Mouse (Mus musculus) cortical plate, adult 2 months (tissue): ENCODE measurements around the gene Tnfrsf19. TPM values are rescaled to one million over a fixed set of nuclear protein-coding genes. Genes with fewer than 3 reads are reported as not detected.

ENCODE experiments used
- H3K27ac ChIP-seq: fragments of 200-500 bp; 2 replicates; pipeline ENCODE4 v1.5.1; 2012; ENCODE audit warnings: low read length, control low read depth, inconsistent platforms; ENCODE audit not compliant: insufficient read depth
- H3K4me1 ChIP-seq: fragments of 200-500 bp; 2 replicates; pipeline ENCODE4 v1.6.1; 2011; ENCODE audit warnings: low read length; ENCODE audit not compliant: control insufficient read depth, insufficient read depth
- H3K4me3 ChIP-seq: fragments of 200-500 bp; 2 replicates; pipeline ENCODE4 v1.5.1; 2011; ENCODE audit warnings: mild to moderate bottlenecking, low read length, control low read depth; ENCODE audit not compliant: insufficient read depth
- CTCF ChIP-seq: fragments of 200-500 bp; IDR thresholded peaks from 2 replicates; pipeline ENCODE4 v1.5.1; 2011; ENCODE audit warnings: mild to moderate bottlenecking, control low read depth, low read length; ENCODE audit not compliant: insufficient read depth; ENCODE audit errors: extremely low read depth
- POLR2A ChIP-seq: fragments of 200-500 bp; IDR thresholded peaks from 2 replicates; pipeline ENCODE4 v1.6.1; 2011; ENCODE audit warnings: mild to moderate bottlenecking, low read length, control low read depth; ENCODE audit not compliant: insufficient read depth; ENCODE audit errors: extremely low read depth
- polyA plus RNA-seq: library from polyadenylated mRNA; depleted of rRNA; stranded (reverse); fragments of >200 nt; gene quantifications from 2 replicates; pipeline ENCODE4 v1.2.3, GENCODE M21; 2012

Tnfrsf19 gene
- polyA plus RNA-seq, 1 experiment = 59.1 TPM

DNA sequence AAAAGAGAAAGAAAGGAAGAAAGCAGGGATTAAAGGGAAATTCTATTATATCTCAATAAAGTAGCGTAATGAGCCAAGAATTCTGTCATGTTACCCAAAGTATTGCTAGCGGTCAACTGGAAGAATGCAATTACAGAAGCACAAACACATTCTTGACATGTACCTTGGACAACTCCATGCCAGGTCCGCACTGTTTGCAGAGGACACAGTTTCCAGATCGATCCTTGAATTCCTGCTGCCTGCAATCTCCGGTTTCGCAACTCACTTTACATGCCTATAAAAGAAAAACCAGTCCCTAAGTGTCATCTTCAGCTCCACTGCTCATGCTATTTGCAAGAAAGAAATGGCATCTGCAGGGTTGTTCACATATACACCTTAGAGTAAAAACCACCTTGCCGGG lies 22.3 kb downstream of the Tnfrsf19 start:
- Histone ChIP-seq H3K4me1 (no peaks in the 10 kb centered on the region), H3K4me3 (no peak overlapping the region), H3K27ac (no peak overlapping the region)
- TF ChIP-seq POLR2A (no peak), CTCF (no peak)

GRCm38 (mm10) chr14:61022383-61022782 lies 23.9 kb downstream of the Tnfrsf19 start:
- Histone ChIP-seq H3K4me3 (no peak overlapping the region), H3K4me1 (no peaks in the 10 kb centered on the region), H3K27ac (no peak overlapping the region)
- TF ChIP-seq CTCF (no peak), POLR2A (no peak)

GRCm38 (mm10) chr14:61020968-61021367 lies 25.3 kb downstream of the Tnfrsf19 start:
- no peak overlapping the region for H3K27ac ChIP-seq
- no peak overlapping the region for H3K4me3 ChIP-seq
- no peaks in the 10 kb centered on the region; the same call in 1 of the 2 replicates for H3K4me1 ChIP-seq
- TF ChIP-seq POLR2A (no peak), CTCF (no peak)

- Histone ChIP-seq H3K27ac (no peak overlapping the region), H3K4me1 (no peaks in the 10 kb centered on the region; the same call in 1 of the 2 replicates), H3K4me3 (no peak overlapping the region)
- no peak for TF ChIP-seq CTCF
- no peak for TF ChIP-seq POLR2A
Observed at GRCm38 (mm10) chr14:61019880-61020279, 26.4 kb downstream of the Tnfrsf19 start.

DNA sequence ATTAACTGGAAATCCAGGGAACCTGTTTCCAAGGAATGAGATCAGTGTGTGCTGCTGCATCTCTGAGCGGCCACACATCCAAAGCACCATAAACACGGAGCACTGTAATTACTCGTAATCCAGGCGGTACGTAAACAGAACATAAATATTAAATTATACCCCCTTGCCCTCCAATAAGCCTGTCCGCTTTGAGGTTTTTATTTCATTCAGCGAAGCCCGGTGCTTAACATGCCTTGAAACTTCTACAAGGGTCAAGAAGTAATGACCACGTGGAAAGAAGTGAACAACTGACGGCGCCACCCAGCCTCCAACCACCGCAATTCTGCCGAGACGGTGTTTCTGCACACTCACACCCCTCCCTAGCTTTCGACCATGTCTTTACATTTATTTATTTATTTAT lies 31.7 kb downstream of the Tnfrsf19 start:
- H3K4me1 ChIP-seq = peaks cover 4% of the 10 kb centered on the region
- TF ChIP-seq CTCF (no peak), POLR2A (no peak)
- H3K4me3 ChIP-seq = no peak overlapping the region
- H3K27ac ChIP-seq = no peak overlapping the region

GRCm38 (mm10) chr14:61012397-61012931 lies 33.8 kb downstream of the Tnfrsf19 start:
- Histone ChIP-seq H3K4me3 (no peak overlapping the region), H3K27ac (no peak overlapping the region; the same call in 1 of the 2 replicates), H3K4me1 (peaks cover 4% of the 10 kb centered on the region)
- TF ChIP-seq POLR2A (0 out of 2 replicates have a peak, but pooled peaks have one; percentile 9), CTCF (no peak)

GRCm38 (mm10) chr14:61011621-61012174 lies 34.6 kb downstream of the Tnfrsf19 start:
- H3K4me1 ChIP-seq = peaks cover 4% of the 10 kb centered on the region
- no peak overlapping the region for H3K4me3 ChIP-seq
- no peak overlapping the region for H3K27ac ChIP-seq
- TF ChIP-seq POLR2A (no peak), CTCF (no peak)

DNA sequence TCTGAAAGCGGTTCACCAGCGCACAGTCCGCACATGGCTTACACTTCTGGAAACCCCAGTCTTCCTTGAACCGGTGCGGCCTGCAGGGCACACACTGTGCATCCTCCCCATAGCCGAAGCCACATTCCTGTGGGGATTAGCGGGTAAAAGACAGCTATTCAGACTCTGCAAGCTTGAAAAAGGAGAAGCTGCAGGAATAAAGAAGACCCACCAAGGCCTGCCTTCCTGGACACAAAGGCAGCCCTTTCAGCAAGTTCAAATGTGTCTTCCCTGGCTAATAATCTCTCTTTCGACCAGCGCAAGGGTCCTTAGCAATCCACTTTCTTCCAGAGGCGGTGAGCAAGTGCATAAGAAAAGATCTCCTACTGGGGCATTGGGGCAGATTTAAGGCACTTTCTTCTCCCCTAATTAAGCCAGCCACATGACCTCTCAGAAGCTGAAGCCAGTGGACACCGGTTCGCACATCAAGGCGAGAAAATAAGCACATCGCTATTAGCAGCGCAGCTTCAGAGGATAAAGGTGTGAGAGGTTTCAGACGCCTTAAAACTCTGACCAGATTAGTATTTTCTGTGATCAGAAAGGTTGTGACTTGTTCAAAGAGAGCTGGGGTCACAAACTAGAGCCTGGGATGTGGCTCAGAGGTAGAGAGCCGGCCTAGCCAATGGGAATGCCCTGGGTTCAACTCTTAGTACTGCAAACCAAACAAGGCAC lies 41.0 kb downstream of the Tnfrsf19 start:
- H3K27ac ChIP-seq = no peak overlapping the region
- peaks cover 2% of the 10 kb centered on the region; the same call in 1 of the 2 replicates for H3K4me1 ChIP-seq
- TF ChIP-seq CTCF (no peak), POLR2A (no peak)
- no peak overlapping the region for H3K4me3 ChIP-seq

- no peak for TF ChIP-seq POLR2A
- TF ChIP-seq CTCF = no peak
- H3K4me1 ChIP-seq = peaks cover 2% of the 10 kb centered on the region; the same call in 1 of the 2 replicates
- no peak overlapping the region for H3K4me3 ChIP-seq
- H3K27ac ChIP-seq = no peak overlapping the region
Observed at GRCm38 (mm10) chr14:61003676-61004075, 42.6 kb downstream of the Tnfrsf19 start.

GRCm38 (mm10) chr14:61000072-61000471 lies 46.2 kb downstream of the Tnfrsf19 start:
- peaks cover 2% of the 10 kb centered on the region; the same call in 1 of the 2 replicates for H3K4me1 ChIP-seq
- no peak for TF ChIP-seq CTCF
- no peak for TF ChIP-seq POLR2A
- no peak overlapping the region for H3K4me3 ChIP-seq
- H3K27ac ChIP-seq = no peak overlapping the region
